Mouse (Mus musculus): ENCODE results near the gene Adgrb2.

The Adgrb2 gene

GRCm38 (mm10) chr4:130031146-130031545, 46.5 kb downstream of the Adgrb2 start:
- no peak for DNase-seq (ENCODE audit: low spot score in 2 of 2)

GRCm38 (mm10) chr4:130033496-130033895, 48.8 kb downstream of the Adgrb2 start:
- DNase-seq (ENCODE audit: low spot score in 2 of 2) = no peak

DNA sequence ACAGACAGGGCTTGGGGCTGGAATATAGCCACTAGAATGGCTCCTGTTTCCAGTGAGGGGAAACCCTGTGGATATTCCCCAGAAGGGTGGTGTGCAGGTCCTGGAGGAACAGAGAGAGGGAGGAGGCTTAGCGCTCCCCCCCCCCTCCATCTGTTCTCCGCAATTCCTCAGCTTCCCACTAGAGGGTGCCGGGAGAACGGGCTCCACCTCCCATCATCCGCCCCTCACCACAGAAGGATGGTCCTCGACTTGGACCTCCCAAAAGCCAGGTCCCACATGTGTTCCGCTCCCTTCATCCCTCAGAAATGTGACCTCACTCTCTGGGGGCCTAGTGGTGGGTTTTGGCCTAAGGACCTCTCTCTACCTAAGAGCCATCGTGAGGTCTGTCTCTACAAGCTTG, 51.4 kb downstream of the Adgrb2 start:
- DNase-seq (ENCODE audit: low spot score in 2 of 2) = no peak

DNA sequence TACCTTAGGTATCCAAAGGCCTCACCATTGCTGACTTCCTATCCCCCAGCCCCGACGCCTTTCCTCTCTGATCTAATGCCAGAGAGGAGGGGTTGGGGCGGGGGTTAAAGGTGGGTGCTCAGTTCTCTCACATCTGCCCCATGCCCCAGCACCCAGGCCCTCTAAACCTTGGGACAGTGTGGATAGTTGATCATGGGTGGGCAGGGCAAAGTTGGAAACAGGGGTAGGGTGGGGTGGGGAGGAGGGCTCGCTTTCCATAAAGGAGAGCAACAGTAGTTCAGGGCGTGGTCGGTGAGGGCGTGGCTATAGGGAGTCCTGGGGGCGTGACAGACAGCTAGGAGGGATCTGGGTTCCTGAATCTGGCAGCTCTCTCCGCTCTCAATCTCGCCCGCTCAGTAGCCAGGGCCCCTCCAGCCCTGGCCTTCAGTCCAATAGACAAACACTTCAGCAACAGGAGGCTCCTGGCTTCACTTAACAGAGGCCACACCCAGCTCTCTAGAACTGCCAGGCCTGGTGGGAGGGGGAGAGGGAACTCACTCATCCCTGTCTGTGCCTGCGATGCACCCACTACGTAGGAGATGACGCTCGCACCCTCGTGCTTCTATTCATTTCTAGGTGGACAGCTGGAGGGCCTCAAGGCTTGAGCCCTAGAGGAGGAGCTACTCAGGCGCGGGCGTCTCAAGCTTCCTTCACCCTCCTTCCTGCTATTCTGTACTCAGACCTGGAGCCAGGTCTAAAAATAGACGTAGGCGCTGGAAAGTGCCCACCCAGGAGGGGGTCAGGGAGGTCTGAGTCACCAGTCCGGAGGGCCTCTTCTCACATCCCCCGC, 52.1 kb downstream of the Adgrb2 start:
- no peak for DNase-seq (ENCODE audit: low spot score in 2 of 2)

DNA sequence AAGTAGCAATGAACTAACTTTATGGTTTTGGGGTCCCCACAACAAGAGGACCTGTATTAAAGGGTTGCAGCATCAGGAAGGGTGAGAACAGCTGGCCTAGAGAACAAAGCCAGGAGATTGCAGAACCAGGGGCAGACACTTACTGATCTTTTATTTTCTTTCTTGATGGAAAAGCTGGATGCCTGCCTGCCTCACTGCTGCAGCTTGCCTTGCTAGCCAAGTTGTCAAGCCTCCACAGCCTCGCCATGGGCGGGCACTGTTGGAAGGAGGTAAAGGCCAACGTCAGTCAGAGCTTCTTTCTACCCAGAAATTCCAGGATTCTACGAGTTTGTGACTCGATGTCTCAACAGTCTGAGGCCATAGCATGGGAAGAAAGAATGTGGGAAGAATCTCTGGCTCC, 54.7 kb downstream of the Adgrb2 start:
- DNase-seq (ENCODE audit: low spot score in 2 of 2) = no peak

GRCm38 (mm10) chr4:130041076-130041475, 56.4 kb downstream of the Adgrb2 start:
- no peak for DNase-seq (ENCODE audit: low spot score in 2 of 2)

DNA sequence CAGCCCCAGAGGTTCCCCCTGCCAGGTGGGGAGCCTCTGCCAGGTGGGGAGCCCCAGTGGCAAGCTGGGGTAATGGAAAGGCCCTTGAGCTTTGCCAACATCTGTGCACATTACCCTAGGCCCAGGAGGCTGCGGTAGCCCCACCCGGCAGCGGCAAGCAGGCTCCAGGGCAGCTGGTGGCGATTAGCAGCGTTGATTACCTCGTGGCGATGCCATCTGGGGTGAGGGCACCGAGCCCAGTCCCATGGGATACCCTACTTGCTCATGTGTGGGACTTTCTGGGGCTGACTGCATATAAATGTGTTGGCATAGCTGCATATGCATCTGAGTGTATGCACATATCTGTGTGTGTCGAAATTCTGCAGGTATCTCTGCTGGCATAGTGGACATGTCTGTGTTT, 59.5 kb downstream of the Adgrb2 start:
- peak in 1 of 2 experiments; percentile 26 for DNase-seq (ENCODE audit: low spot score in 2 of 2)

DNA sequence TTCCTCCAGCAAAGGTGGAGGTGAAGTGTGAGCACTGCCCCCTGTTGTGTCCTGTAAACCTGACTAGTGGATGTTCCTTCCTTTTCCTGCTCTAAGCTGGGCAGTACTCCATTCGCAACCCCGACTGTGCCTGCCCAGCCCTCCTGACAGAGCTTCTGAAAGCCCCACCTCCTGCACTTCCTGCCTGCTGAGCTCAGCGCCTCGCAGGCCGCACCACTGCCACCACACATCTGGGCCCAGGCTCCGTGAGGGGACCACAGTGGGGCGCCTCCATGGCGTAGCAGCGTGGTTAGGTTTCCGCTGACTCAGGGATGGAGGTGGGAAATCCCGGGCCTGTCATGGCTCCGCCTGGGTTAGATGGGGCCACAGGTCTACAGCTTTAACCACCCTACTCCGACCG, 60.9 kb downstream of the Adgrb2 start:
- DNase-seq (ENCODE audit: low spot score in 2 of 2) = peak in 1 of 2 experiments; percentile 49

- DNase-seq (ENCODE audit: low spot score in 2 of 2) = peak in 1 of 2 experiments; percentile 52
Observed at GRCm38 (mm10) chr4:130047331-130048202, 62.9 kb downstream of the Adgrb2 start, which contains the start of gene Col16a1. TSS of gene Col16a1 (plus strand) at chr4:130047840.

- DNase-seq (ENCODE audit: low spot score in 2 of 2) = no peak
Observed at GRCm38 (mm10) chr4:130048203-130048479, 63.5 kb downstream of the Adgrb2 start.

- DNase-seq (ENCODE audit: low spot score in 2 of 2) = peak in 1 of 2 experiments; percentile 29
Observed at GRCm38 (mm10) chr4:130050056-130050824, 65.6 kb downstream of the Adgrb2 start.

DNA sequence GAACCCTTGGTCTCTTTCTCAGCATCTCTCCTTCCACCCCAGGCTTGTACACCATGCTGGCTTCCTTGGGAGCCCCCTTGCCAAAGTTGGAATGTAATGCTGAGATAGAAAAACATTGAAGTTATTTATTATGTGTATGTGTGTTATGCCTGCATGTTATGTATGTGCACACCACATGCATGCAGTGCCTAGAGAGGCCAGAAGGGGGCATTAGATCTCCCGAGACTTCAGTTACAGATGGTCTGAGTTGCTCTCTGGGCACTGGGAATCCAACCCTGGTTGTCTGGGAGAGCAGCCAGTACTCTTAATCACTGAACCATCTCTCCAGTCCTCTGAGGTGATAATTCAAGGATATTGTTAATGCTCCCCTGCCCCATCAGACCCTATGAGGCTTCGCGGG, 67.6 kb downstream of the Adgrb2 start:
- peak in 1 of 2 experiments; percentile 37 for DNase-seq (ENCODE audit: low spot score in 2 of 2)

- no peak for DNase-seq (ENCODE audit: low spot score in 2 of 2)
Observed at GRCm38 (mm10) chr4:130053111-130053510, 68.4 kb downstream of the Adgrb2 start.

DNA sequence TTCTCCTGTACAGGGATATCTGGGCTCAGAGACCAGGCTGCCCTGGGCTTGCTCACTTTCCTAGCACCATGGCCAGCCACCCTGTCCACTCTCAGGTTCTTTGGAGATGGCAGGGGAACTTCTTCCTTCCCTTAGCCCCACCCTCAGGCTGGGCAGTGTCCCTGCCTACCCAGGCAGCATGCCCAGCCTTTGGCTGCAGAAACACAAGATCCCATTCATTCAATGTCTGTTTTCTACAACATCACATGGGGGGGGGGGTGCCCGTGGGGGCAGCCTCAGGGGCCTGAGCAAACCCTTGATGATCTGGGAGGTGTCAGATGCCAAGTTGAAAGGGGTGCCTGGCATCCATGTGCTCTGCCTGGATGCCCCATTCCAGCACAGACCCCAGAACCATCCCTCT, 70.1 kb downstream of the Adgrb2 start:
- DNase-seq (ENCODE audit: low spot score in 2 of 2) = no peak

DNA sequence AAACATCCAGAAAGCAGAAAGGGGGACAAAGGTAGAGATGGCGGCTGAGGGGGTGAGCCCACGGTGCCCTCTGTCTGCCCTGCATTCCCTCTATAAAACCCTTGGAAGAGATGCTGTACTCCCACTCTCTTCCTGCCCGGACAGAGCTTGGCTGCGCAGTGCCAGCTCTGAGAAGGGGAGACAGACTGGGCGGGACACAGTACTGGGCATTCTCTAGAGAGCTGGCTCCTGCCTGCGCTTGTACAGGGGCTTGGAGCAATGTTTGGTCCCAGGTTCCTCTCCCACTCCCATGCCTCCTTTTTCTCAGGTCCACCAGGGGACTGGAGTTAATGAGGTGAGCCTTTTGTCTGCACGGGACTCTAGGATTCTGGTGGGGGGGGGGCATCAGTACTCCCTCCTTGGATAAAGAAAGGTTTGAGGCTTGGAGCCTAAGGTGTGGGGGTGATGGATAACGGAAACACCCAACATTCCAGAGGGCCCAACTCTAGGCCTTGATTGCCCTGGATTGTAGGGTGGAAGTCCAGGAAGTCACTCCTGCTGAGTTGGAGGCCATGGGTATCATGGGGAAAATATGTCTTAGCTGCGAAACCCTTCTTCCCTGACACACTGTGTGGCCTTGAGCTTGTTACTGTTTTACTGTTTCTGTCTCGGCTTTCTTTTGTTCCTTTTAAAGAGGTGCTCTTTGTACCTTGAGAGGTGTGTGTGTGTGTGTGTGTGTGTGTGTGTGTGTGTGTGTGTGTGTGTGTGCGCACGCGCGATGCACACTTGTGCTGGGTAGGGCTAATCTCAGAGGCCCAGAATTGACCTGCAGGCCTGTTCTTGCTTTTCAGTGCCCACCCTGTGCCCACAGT, 70.7 kb downstream of the Adgrb2 start:
- no peak for DNase-seq (ENCODE audit: low spot score in 2 of 2)

DNA sequence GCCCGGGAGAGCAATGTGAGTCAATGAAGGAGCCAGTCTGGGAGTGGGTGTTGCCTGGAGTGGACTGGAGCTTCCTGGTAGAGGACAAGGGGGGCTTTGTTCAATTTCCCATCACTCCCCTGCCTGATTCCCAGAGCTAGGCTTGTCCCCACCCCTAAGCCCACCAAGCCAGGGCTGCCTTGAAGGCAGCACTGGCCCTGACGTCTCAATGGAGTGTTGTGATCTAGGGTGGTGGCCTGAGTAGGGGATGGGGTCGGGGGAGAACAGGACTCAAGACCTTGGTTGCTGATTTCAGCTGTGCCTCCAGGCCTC, 71.3 kb downstream of the Adgrb2 start:
- no peak for DNase-seq (ENCODE audit: low spot score in 2 of 2)

- DNase-seq (ENCODE audit: low spot score in 2 of 2) = no peak
Observed at GRCm38 (mm10) chr4:130056471-130056870, 71.8 kb downstream of the Adgrb2 start.

GRCm38 (mm10) chr4:130060937-130061336, 76.3 kb downstream of the Adgrb2 start:
- no peak for DNase-seq (ENCODE audit: low spot score in 2 of 2)

DNA sequence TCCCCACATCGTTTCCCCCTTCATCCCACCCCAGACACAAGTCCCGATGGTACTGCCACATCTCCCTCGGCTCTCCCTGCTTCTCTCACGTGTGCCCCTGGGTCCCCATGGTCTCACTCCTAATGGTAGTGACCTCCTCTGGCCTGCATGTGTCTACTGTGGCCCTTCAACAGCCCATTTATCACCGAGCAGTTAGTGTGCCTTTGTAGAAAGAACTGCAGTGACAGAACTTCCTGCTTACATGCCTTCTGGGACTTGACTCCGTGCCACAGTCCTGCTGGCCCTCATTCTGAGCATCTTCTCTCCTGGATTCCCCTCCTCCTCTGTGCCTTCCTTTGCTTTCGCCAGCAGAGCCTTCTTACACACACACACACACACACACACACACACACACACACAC, 78.5 kb downstream of the Adgrb2 start:
- DNase-seq (ENCODE audit: low spot score in 2 of 2) = no peak

- peak in 1 of 2 experiments; percentile 53 for DNase-seq (ENCODE audit: low spot score in 2 of 2)
Observed at GRCm38 (mm10) chr4:130066816-130067215, 82.1 kb downstream of the Adgrb2 start.

DNA sequence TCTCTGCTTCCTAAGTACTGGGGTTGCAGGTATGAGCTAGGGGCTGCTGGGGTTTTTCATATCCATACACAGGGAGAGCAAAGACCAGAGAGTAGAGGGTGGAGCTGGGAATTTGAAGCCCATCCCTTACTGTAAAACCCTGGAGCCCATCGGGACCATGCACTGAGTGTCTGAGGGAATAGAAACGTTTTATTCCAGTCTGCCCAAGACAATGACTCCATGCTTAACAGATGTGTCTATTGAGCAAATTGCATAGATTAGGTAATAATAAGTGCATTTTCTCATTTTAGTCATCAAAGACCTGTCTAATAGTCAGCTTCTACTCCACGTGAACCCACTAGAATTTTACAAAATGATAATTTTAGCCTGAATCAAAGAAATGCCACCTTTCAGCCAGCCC, 85.9 kb downstream of the Adgrb2 start:
- no peak for DNase-seq (ENCODE audit: low spot score in 2 of 2)
